Mouse (Mus musculus): Measurements from ENCODE around the gene Atg2b. TPM values are rescaled to one million over a fixed set of nuclear protein-coding genes. Genes with fewer than 3 reads are reported as not detected.

The Atg2b gene
- total and polyA plus RNA-seq, 3 experiments = 28.3 to 35.9 TPM; not detected in 1

GRCm38 (mm10) chr12:105582486-105582885 is 102.5 kb downstream of the Atg2b start:
- H3K27ac ChIP-seq (ENCODE audit: control insufficient read depth, low read depth, low read length) = no peak overlapping the region
- H3K79me2 ChIP-seq (ENCODE audit: control insufficient read depth, insufficient read depth, low read length, poor library complexity) = no peaks in the 10 kb centered on the region
- no peak for DNase-seq (ENCODE audit: low read depth, low spot score)
- H3K4me3 ChIP-seq (ENCODE audit: control insufficient read depth in 1 of 2, insufficient read depth in 1 of 2, low read depth in 2 of 2, low read length in 2 of 2) = no peak overlapping the region
- no peaks in the 10 kb centered on the region for H3K9me3 ChIP-seq (replicated peaks; ENCODE audit: insufficient read depth, low read length)
- no peak overlapping the region for H3K9ac ChIP-seq (ENCODE audit: control insufficient read depth, low read depth, low read length, poor library complexity, severe bottlenecking)
- peaks cover 0 to 3% of the 10 kb centered on the region in 2 experiments; a peak in 2 of 4 replicates for H3K36me3 ChIP-seq (ENCODE audit: control insufficient read depth in 1 of 2, insufficient read depth in 2 of 2, low read length in 2 of 2)
- H3K27me3 ChIP-seq (ENCODE audit: control insufficient read depth in 1 of 2, insufficient read depth in 2 of 2, low read length in 2 of 2) = no peaks in the 10 kb centered on the region; a peak in 1 of 4 replicates
- peaks cover 0 to 8% of the 10 kb centered on the region in 2 experiments; a peak in 2 of 4 replicates for H3K4me1 ChIP-seq (ENCODE audit: control insufficient read depth in 1 of 2, insufficient read depth in 2 of 2, low read length in 2 of 2)
- TF ChIP-seq SIN3A (IDR thresholded peaks at IDR 0.05; ENCODE audit: low read length) (no peak), E2F4 (IDR thresholded peaks at IDR 0.05; ENCODE audit: borderline replicate concordance, low read depth, low read length) (no peak), ZKSCAN1 (IDR thresholded peaks at IDR 0.05; ENCODE audit: low read depth, low read length) (no peak), NRF1 (IDR thresholded peaks at IDR 0.05; ENCODE audit: insufficient read depth, low read depth, low read length, poor library complexity, severe bottlenecking) (no peak), MAZ (IDR thresholded peaks at IDR 0.05; ENCODE audit: low read depth, low read length) (no peak), POLR2A (IDR thresholded peaks at IDR 0.05; ENCODE audit: control insufficient read depth in 1 of 2, insufficient read depth in 1 of 2, low read depth in 1 of 2, low read length in 2 of 2, poor library complexity in 1 of 2) (no peak), ZMIZ1 (IDR thresholded peaks at IDR 0.05; ENCODE audit: low read depth, low read length) (no peak), EP300 (IDR thresholded peaks at IDR 0.05; ENCODE audit: low read depth in 1 of 2, low read length in 2 of 2) (no peak), CHD1 (IDR thresholded peaks at IDR 0.05; ENCODE audit: low read depth, low read length) (no peak), TAL1 (IDR thresholded peaks at IDR 0.05; ENCODE audit: low read length) (no peak), UBTF (IDR thresholded peaks at IDR 0.05; ENCODE audit: borderline replicate concordance, insufficient read depth, low read depth, low read length) (no peak), JUND (IDR thresholded peaks at IDR 0.05; ENCODE audit: low read depth, low read length) (no peak), RCOR1 (IDR thresholded peaks at IDR 0.05; ENCODE audit: low read depth, low read length) (no peak), MYC (IDR thresholded peaks at IDR 0.05; ENCODE audit: low read depth, low read length) (no peak), CHD2 (IDR thresholded peaks at IDR 0.05; ENCODE audit: low read length) (no peak), SMC3 (IDR thresholded peaks at IDR 0.05; ENCODE audit: low read depth, low read length) (no peak), MEF2A (IDR thresholded peaks at IDR 0.05; ENCODE audit: extremely low read depth, insufficient replicate concordance, low read depth, low read length, poor library complexity, severe bottlenecking) (no peak), TCF12 (IDR thresholded peaks at IDR 0.05; ENCODE audit: low read depth, low read length) (no peak), MAFK (IDR thresholded peaks at IDR 0.05; ENCODE audit: borderline replicate concordance, low read depth, low read length) (no peak), KAT2A (conservative IDR thresholded peaks at IDR 0.05; ENCODE audit: low read depth, low read length) (no peak)

- Histone ChIP-seq H3K27me3 (ENCODE audit: control insufficient read depth in 1 of 2, insufficient read depth in 2 of 2, low read length in 2 of 2) (no peaks in the 10 kb centered on the region; a peak in 1 of 4 replicates), H3K9me3 (replicated peaks; ENCODE audit: insufficient read depth, low read length) (no peaks in the 10 kb centered on the region), H3K27ac (ENCODE audit: control insufficient read depth, low read depth, low read length) (no peak overlapping the region), H3K4me3 (ENCODE audit: control insufficient read depth in 1 of 2, insufficient read depth in 1 of 2, low read depth in 2 of 2, low read length in 2 of 2) (no peak overlapping the region), H3K9ac (ENCODE audit: control insufficient read depth, low read depth, low read length, poor library complexity, severe bottlenecking) (no peak overlapping the region), H3K79me2 (ENCODE audit: control insufficient read depth, insufficient read depth, low read length, poor library complexity) (no peaks in the 10 kb centered on the region), H3K4me1 (ENCODE audit: control insufficient read depth in 1 of 2, insufficient read depth in 2 of 2, low read length in 2 of 2) (peaks cover 0 to 8% of the 10 kb centered on the region in 2 experiments; a peak in 2 of 4 replicates), H3K36me3 (ENCODE audit: control insufficient read depth in 1 of 2, insufficient read depth in 2 of 2, low read length in 2 of 2) (peaks cover 0 to 3% of the 10 kb centered on the region in 2 experiments; a peak in 2 of 4 replicates)
- no peak for DNase-seq (ENCODE audit: low read depth, low spot score)
- TF ChIP-seq SMC3 (IDR thresholded peaks at IDR 0.05; ENCODE audit: low read depth, low read length) = no peak
- no peak for TF ChIP-seq MXI1 (IDR thresholded peaks at IDR 0.05; ENCODE audit: low read depth, low read length)
- no peak for TF ChIP-seq UBTF (IDR thresholded peaks at IDR 0.05; ENCODE audit: borderline replicate concordance, insufficient read depth, low read depth, low read length)
- no peak for TF ChIP-seq MYC (IDR thresholded peaks at IDR 0.05; ENCODE audit: low read depth, low read length)
- TF ChIP-seq RCOR1 (IDR thresholded peaks at IDR 0.05; ENCODE audit: low read depth, low read length) = no peak
- TF ChIP-seq EP300 (IDR thresholded peaks at IDR 0.05; ENCODE audit: low read depth in 1 of 2, low read length in 2 of 2) = no peak
- TF ChIP-seq POLR2AphosphoS5 (IDR thresholded peaks at IDR 0.05; ENCODE audit: borderline replicate concordance, low read depth, low read length) = no peak
- TF ChIP-seq ETS1 (IDR thresholded peaks at IDR 0.05; ENCODE audit: low read depth, low read length) = no peak
- TF ChIP-seq CHD1 (IDR thresholded peaks at IDR 0.05; ENCODE audit: low read depth, low read length) = no peak
- no peak for TF ChIP-seq NRF1 (IDR thresholded peaks at IDR 0.05; ENCODE audit: insufficient read depth, low read depth, low read length, poor library complexity, severe bottlenecking)
- no peak for TF ChIP-seq MAFK (IDR thresholded peaks at IDR 0.05; ENCODE audit: borderline replicate concordance, low read depth, low read length)
- no peak for TF ChIP-seq USF2 (IDR thresholded peaks at IDR 0.05; ENCODE audit: borderline replicate concordance in 1 of 2, insufficient read depth in 1 of 2, low read depth in 1 of 2, low read length in 2 of 2)
- TF ChIP-seq MEF2A (IDR thresholded peaks at IDR 0.05; ENCODE audit: extremely low read depth, insufficient replicate concordance, low read depth, low read length, poor library complexity, severe bottlenecking) = no peak
- no peak for TF ChIP-seq CHD2 (IDR thresholded peaks at IDR 0.05; ENCODE audit: low read length)
- TF ChIP-seq MAX (IDR thresholded peaks at IDR 0.05; ENCODE audit: low read length) = no peak
- no peak for TF ChIP-seq GATA1 (IDR thresholded peaks at IDR 0.05; ENCODE audit: low read depth, low read length)
These were observed 104.5 kb downstream of the Atg2b start for GRCm38 (mm10) chr12:105580490-105580889.

All from MEL (cell line).